ENCODE assay signal across 8 mouse cellular contexts in genomic region chr11:21569456-21570108, GRCm38 (mm10). TPM values are rescaled to one million over a fixed set of nuclear protein-coding genes. Genes with fewer than 3 reads are reported as not detected.
DNase-seq lines count a peak whose midpoint lies in the region; ATAC-seq lines count a peak whose summit lies in the region.

No protein-coding gene starts in this region.

- ATAC-seq in limb, embryonic 12.5 days (ENCODE audit: insufficient number of reproducible peaks, insufficient read depth, low FRiP score, low TSS enrichment, low read depth): no peak
- ATAC-seq in forebrain, embryonic 16.5 days: no peak
- no peak for ATAC-seq in liver, embryonic 11.5 days (replicated peaks; ENCODE audit: low FRiP score)

- no peak overlapping the region for H3K27ac ChIP-seq in limb, embryonic 12.5 days
- no peak overlapping the region for H3K27ac ChIP-seq in limb, embryonic 10.5 days
- H3K27ac ChIP-seq in forebrain, embryonic 16.5 days (ENCODE audit: low read length): no peak overlapping the region
- no peak overlapping the region for H3K27ac ChIP-seq in liver, embryonic 11.5 days (ENCODE audit: low read depth, low read length)

- no peak overlapping the region for H3K4me3 ChIP-seq in limb, embryonic 12.5 days (replicated peaks)
- H3K4me3 ChIP-seq in limb, embryonic 10.5 days: no peak overlapping the region
- no peak overlapping the region for H3K4me3 ChIP-seq in forebrain, embryonic 16.5 days (replicated peaks; ENCODE audit: low read length)
- no peak overlapping the region for H3K4me3 ChIP-seq in liver, embryonic 11.5 days (ENCODE audit: low read depth, low read length)

- no peaks in the 10 kb centered on the region for H3K9me3 ChIP-seq in limb, embryonic 12.5 days
- H3K9me3 ChIP-seq in limb, embryonic 10.5 days (replicated peaks): no peaks in the 10 kb centered on the region
- no peaks in the 10 kb centered on the region for H3K9me3 ChIP-seq in forebrain, embryonic 16.5 days (ENCODE audit: control insufficient read depth, low read length)
- H3K9me3 ChIP-seq in liver, embryonic 11.5 days (ENCODE audit: control insufficient read depth, low read length): no peaks in the 10 kb centered on the region

- no peaks in the 10 kb centered on the region for H3K27me3 ChIP-seq in limb, embryonic 12.5 days
- H3K27me3 ChIP-seq in limb, embryonic 10.5 days (ENCODE audit: low read depth, poor library complexity, severe bottlenecking): no peaks in the 10 kb centered on the region
- no peaks in the 10 kb centered on the region for H3K27me3 ChIP-seq in forebrain, embryonic 16.5 days (replicated peaks; ENCODE audit: control insufficient read depth, insufficient read depth, low read length)
- H3K27me3 ChIP-seq in liver, embryonic 11.5 days (replicated peaks; ENCODE audit: control insufficient read depth, insufficient read depth, low read length): no peaks in the 10 kb centered on the region

- 64% methylated on average over 3 of the region's 3 CpGs for WGBS in limb, embryonic 12.5 days
- WGBS in limb, embryonic 10.5 days: 93% methylated on average over 3 of the region's 3 CpGs
- 18% methylated on average over 3 of the region's 3 CpGs for WGBS in forebrain, embryonic 16.5 days
- 61% methylated on average over 3 of the region's 3 CpGs for WGBS in liver, embryonic 11.5 days

- peaks cover 11% of the 10 kb centered on the region for H3K36me3 ChIP-seq in limb, embryonic 12.5 days
- H3K36me3 ChIP-seq in limb, embryonic 10.5 days: peaks cover 24% of the 10 kb centered on the region
- peaks cover 13% of the 10 kb centered on the region for H3K36me3 ChIP-seq in forebrain, embryonic 16.5 days (ENCODE audit: control insufficient read depth, insufficient read depth)
- H3K36me3 ChIP-seq in liver, embryonic 11.5 days (ENCODE audit: control insufficient read depth, insufficient read depth, low read length): peaks cover 4% of the 10 kb centered on the region; the same call in 1 of the 2 replicates

- 0 out of 2 replicates have a peak overlapping the region, but pooled peaks have one; percentile 23 for H3K4me2 ChIP-seq in limb, embryonic 12.5 days
- H3K4me2 ChIP-seq in forebrain, embryonic 16.5 days (ENCODE audit: low read length): peak overlapping the region; percentile 13
- H3K4me2 ChIP-seq in liver, embryonic 11.5 days: peak overlapping the region; percentile 1; the same call in 1 of the 2 replicates

- H3K4me1 ChIP-seq in limb, embryonic 12.5 days (replicated peaks): peaks cover 27% of the 10 kb centered on the region
- H3K4me1 ChIP-seq in limb, embryonic 10.5 days: peaks cover 18% of the 10 kb centered on the region
- H3K4me1 ChIP-seq in forebrain, embryonic 16.5 days (replicated peaks; ENCODE audit: control insufficient read depth, insufficient read depth, low read length): peaks cover 22% of the 10 kb centered on the region
- peaks cover 9% of the 10 kb centered on the region for H3K4me1 ChIP-seq in liver, embryonic 11.5 days (replicated peaks; ENCODE audit: control insufficient read depth, insufficient read depth, low read length)

- H3K9ac ChIP-seq in limb, embryonic 12.5 days (replicated peaks): no peak overlapping the region
- H3K9ac ChIP-seq in forebrain, embryonic 16.5 days (replicated peaks; ENCODE audit: low read depth, low read length): no peak overlapping the region
- H3K9ac ChIP-seq in liver, embryonic 11.5 days (ENCODE audit: low read depth, low read length): no peak overlapping the region

- no peak for DNase-seq in limb, embryonic 10.5 days (ENCODE audit: low spot score)
- peak; percentile 58 for DNase-seq in adrenal gland, adult 8-10 months
- peak; percentile 45 for DNase-seq in kidney, adult 11 months
- DNase-seq in liver, embryonic 11.5 days (ENCODE audit: low spot score): no peak
- DNase-seq in right cerebral cortex, adult 2 months (ENCODE audit: low spot score in 2 of 2): peak; percentile 55 to 61
- no peak for DNase-seq in ovary, postnatal 14 days (ENCODE audit: low spot score)

RNA-seq across cellular contexts. Expression of gene Wdpcp, which starts 2.5 kb away (rescaled TPM):
- polyA plus RNA-seq in limb, embryonic 12.5 days (2016; fragmentation: Nextera tagmentation; extraction: Ambion mirVana): 10.1 and 10.6 TPM in 2 replicates
- polyA plus RNA-seq in limb, embryonic 10.5 days (2016; fragmentation: Nextera tagmentation; extraction: Ambion mirVana): 6.3 and 9.2 TPM in 2 replicates
- 10 to 100 TPM; 13.1 to 19.6 (median 17.7) TPM for total RNA-seq in adrenal gland, adult 8-10 months (2022)
- 10.8 and 12.0 TPM in 2 replicates for polyA plus RNA-seq in forebrain, embryonic 16.5 days (2015; fragmentation: Nextera tagmentation; extraction: Ambion mirVana)
- 3.7 and 5.1 TPM in 2 replicates for polyA plus RNA-seq in liver, embryonic 11.5 days (2014; fragmentation: Nextera tagmentation; extraction: Ambion mirVana)

RNA-seq across cellular contexts. Expression of gene Mdh1, which starts 2.6 kb away (rescaled TPM):
- polyA plus RNA-seq in limb, embryonic 12.5 days (2016; fragmentation: Nextera tagmentation; extraction: Ambion mirVana): 369 and 370 TPM in 2 replicates
- polyA plus RNA-seq in limb, embryonic 10.5 days (2016; fragmentation: Nextera tagmentation; extraction: Ambion mirVana): 363 and 394 TPM in 2 replicates
- 100 to 1,000 TPM; 399 to 717 (median 551) TPM for total RNA-seq in adrenal gland, adult 8-10 months (2022)
- 453 and 497 TPM in 2 replicates for polyA plus RNA-seq in forebrain, embryonic 16.5 days (2015; fragmentation: Nextera tagmentation; extraction: Ambion mirVana)
- polyA plus RNA-seq in liver, embryonic 11.5 days (2014; fragmentation: Nextera tagmentation; extraction: Ambion mirVana): 282 and 283 TPM in 2 replicates

Comparison
In these comparisons a context has a peak if more than half of its experiments do, and no peak if none do; other contexts are left out.
1. DNase-seq: peak in adrenal gland, adult 8-10 months (single experiment), kidney, adult 11 months (single experiment) and right cerebral cortex, adult 2 months (2 of 2); none in limb, embryonic 10.5 days (single experiment), liver, embryonic 11.5 days (single experiment) and ovary, postnatal 14 days (single experiment).
2. Peak in every context shown above with its lines, with median percentiles within 50 percentile points of each other: H3K4me2 ChIP-seq.